Comparison of ENCODE assay signal across 14 mouse cellular contexts in the genomic region with DNA sequence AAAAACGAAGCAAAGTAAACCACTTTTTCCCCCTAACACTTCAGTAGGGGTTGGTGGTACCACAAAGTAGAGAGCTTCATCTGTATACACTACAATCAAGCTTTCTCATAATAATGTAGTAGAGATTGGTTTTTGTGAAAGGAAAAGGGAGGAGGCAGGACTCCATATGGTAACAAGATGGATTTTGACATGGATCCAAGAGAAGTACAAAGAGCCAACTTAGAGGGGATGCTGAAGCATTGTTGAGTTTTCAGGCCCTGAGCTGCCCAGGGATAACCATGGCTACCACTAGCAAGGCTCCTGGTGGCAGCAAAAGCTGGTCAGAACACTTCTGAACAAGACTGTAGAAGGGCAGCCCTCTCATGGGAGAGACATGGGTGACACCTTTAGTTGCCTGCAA.
"Had no signal": no experiment of that assay in that cellular context is flagged by ENCODE, and none has a peak within 500 bp of the region (broad histone marks: within the 10 kb centered on the region; RNA-seq: fewer than 3 reads in every experiment).

No protein-coding gene starts in this region.

- DNase-seq: gastrocnemius, postnatal 14 days; gastrocnemius, postnatal 36 days; heart, adult 11 months; heart, adult 2 months; heart, postnatal 14 days; heart, postnatal 36 days; kidney, adult 11 months; kidney, adult 2 months; kidney, adult 9 months; kidney, postnatal 14 days; kidney, postnatal 36 days; layer of hippocampus, adult 9-11 months; layer of hippocampus, postnatal 36 days; left cerebral cortex, postnatal 4 days had no signal
